Mouse (Mus musculus) heart, postnatal 4 days (tissue): Measurements from ENCODE around the gene Cacnb1. TPM values are rescaled to one million over a fixed set of nuclear protein-coding genes. Genes with fewer than 3 reads are reported as not detected.

Source experiments
- DNase-seq: peaks from one replicate; pipeline ENCODE4 v3.0.0; 2021
- total RNA-seq, 2 experiments: library from RNA; stranded (reverse); gene quantifications; 2 replicates each; pipeline ENCODE4 v1.2.3; 2021

Cacnb1 gene
- total RNA-seq, 2 experiments from 2014 or later: 7.4 to 7.5 TPM

GRCm38 (mm10) chr11:98008087-98008486, 14.7 kb downstream of the Cacnb1 start:
- no peak for DNase-seq

- peak; percentile 84 for DNase-seq
Observed at GRCm38 (mm10) chr11:98005686-98006085, 17.1 kb downstream of the Cacnb1 start.

- peak; percentile 40 for DNase-seq
Observed at GRCm38 (mm10) chr11:98005076-98005475, 17.8 kb downstream of the Cacnb1 start.

- no peak for DNase-seq
Observed at GRCm38 (mm10) chr11:98004161-98004560, 18.7 kb downstream of the Cacnb1 start.

- no peak for DNase-seq
Observed at GRCm38 (mm10) chr11:98003171-98003671, 19.6 kb downstream of the Cacnb1 start.

- DNase-seq: peak; percentile 91
Observed at GRCm38 (mm10) chr11:98002627-98003026, 20.2 kb downstream of the Cacnb1 start.

- DNase-seq: no peak
Observed at GRCm38 (mm10) chr11:98001986-98002385, 20.8 kb downstream of the Cacnb1 start.

GRCm38 (mm10) chr11:98001351-98001824, 21.4 kb downstream of the Cacnb1 start:
- no peak for DNase-seq

- no peak for DNase-seq
Observed at GRCm38 (mm10) chr11:98000378-98001140, 22.3 kb downstream of the Cacnb1 start.

- no peak for DNase-seq
Observed at GRCm38 (mm10) chr11:97999748-98000147, 23.1 kb downstream of the Cacnb1 start.

GRCm38 (mm10) chr11:97998898-97999608, 23.8 kb downstream of the Cacnb1 start:
- no peak for DNase-seq

GRCm38 (mm10) chr11:97998074-97998793, 24.6 kb downstream of the Cacnb1 start:
- DNase-seq: no peak

- DNase-seq: no peak
Observed at GRCm38 (mm10) chr11:97997387-97997960, 25.4 kb downstream of the Cacnb1 start.

- no peak for DNase-seq
Observed at GRCm38 (mm10) chr11:97996691-97997090, 26.1 kb downstream of the Cacnb1 start.

- peak; percentile 58 for DNase-seq
Observed at GRCm38 (mm10) chr11:97995564-97996288, 27.1 kb downstream of the Cacnb1 start, which contains the start of gene Arl5c. Gene Arl5c, minus strand, starts transcription at chr11:97996181.

- peak; percentile 87 for DNase-seq
Observed at GRCm38 (mm10) chr11:97994539-97995100, 28.2 kb downstream of the Cacnb1 start.

- peak; percentile 89 for DNase-seq
Observed at GRCm38 (mm10) chr11:97988530-97989096, 34.2 kb downstream of the Cacnb1 start.

- peak; percentile 95 for DNase-seq
Observed at GRCm38 (mm10) chr11:97987551-97988526, 35.0 kb downstream of the Cacnb1 start.

GRCm38 (mm10) chr11:97986738-97987465, 35.9 kb downstream of the Cacnb1 start:
- no peak for DNase-seq
